Mouse (Mus musculus): ENCODE measurements around the gene Siah3.

- TF ChIP-seq POLR2A (IDR thresholded peaks at IDR 0.05; ENCODE audit: control insufficient read depth in 1 of 2, insufficient read depth in 1 of 2, low read depth in 1 of 2, low read length in 2 of 2, poor library complexity in 1 of 2), result no peak
- TF ChIP-seq NRF1 (IDR thresholded peaks at IDR 0.05; ENCODE audit: insufficient read depth, low read depth, low read length, poor library complexity, severe bottlenecking), result no peak
- no peak for TF ChIP-seq MAFK (IDR thresholded peaks at IDR 0.05; ENCODE audit: borderline replicate concordance, low read depth, low read length)
- no peak for TF ChIP-seq MXI1 (IDR thresholded peaks at IDR 0.05; ENCODE audit: low read depth, low read length)
- TF ChIP-seq TAL1 (IDR thresholded peaks at IDR 0.05; ENCODE audit: low read length), result no peak
- TF ChIP-seq EP300 (IDR thresholded peaks at IDR 0.05; ENCODE audit: low read depth in 1 of 2, low read length in 2 of 2), result no peak
- TF ChIP-seq GATA1 (IDR thresholded peaks at IDR 0.05; ENCODE audit: low read depth, low read length), result no peak
- TF ChIP-seq CTCF (IDR thresholded peaks at IDR 0.05 in 2 of 3, conservative IDR thresholded peaks at IDR 0.05 in 1 of 3; ENCODE audit: control insufficient read depth in 1 of 3, insufficient read depth in 1 of 3, low read depth in 2 of 3, low read length in 3 of 3, poor library complexity in 1 of 3, severe bottlenecking in 1 of 3), result no peak
- TF ChIP-seq TBP (IDR thresholded peaks at IDR 0.05; ENCODE audit: low read depth, low read length), result no peak
- no peak for TF ChIP-seq CHD2 (IDR thresholded peaks at IDR 0.05; ENCODE audit: low read length)
Observed at GRCm38 (mm10) chr14:75461770-75462169, 6.0 kb downstream of the Siah3 start.

All from MEL (cell line).